Mouse (Mus musculus) C2C12 (cell line): Measurements from ENCODE around the gene Mettl8.

Experiments
- CEBPB ChIP-seq: IDR thresholded peaks from one replicate; pipeline ENCODE4 v1.6.1; 2011; ENCODE audit warnings: low read depth, mild to moderate bottlenecking, control low read depth, moderate library complexity
- CTCF ChIP-seq: IDR thresholded peaks from one replicate; pipeline ENCODE4 v1.5.1; 2011; ENCODE audit not compliant: control insufficient read depth, insufficient read depth, insufficient read length
- FOSL1 ChIP-seq: IDR thresholded peaks from one replicate; pipeline ENCODE4 v1.8.0; 2011; ENCODE audit warnings: mild to moderate bottlenecking, low read length; ENCODE audit not compliant: poor library complexity, insufficient read depth, severe bottlenecking

DNA sequence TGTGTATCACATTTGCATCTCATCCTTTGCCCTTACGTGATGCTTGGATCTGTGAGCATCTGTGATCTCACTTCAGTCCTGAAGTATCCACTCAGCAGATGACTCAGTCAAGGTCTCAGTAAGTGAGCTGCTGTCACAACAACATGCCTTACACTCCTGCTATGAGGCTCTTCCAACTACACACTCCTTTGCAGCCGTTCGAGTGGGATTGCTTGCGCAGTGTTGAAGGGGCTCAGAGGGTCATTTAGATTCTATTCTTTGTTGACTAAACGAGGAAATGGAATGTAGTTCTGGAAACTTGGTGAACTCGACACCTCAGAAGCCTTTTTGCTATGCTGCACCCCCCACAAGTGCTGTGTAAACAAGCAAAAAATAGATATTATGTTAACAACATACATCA, 9.2 kb downstream of the Mettl8 start:
- no peak for TF ChIP-seq CTCF
- no peak for TF ChIP-seq CEBPB
- no peak for TF ChIP-seq FOSL1
